Mouse (Mus musculus) small intestine, adult 2 months (tissue): ENCODE measurements around the gene Ccdc130. TPM values are rescaled to one million over a fixed set of nuclear protein-coding genes. Genes with fewer than 3 reads are reported as not detected.

ENCODE experiments used
- H3K27ac ChIP-seq: fragments of 200-500 bp; 2 replicates; pipeline ENCODE4 v1.5.1; 2012; ENCODE audit warnings: low read depth, low read length, control low read depth, inconsistent platforms; ENCODE audit not compliant: insufficient read depth
- H3K27me3 ChIP-seq: fragments of 200-500 bp; 2 replicates; pipeline ENCODE4 v1.6.1; 2012; ENCODE audit warnings: mild to moderate bottlenecking, moderate library complexity, low read length, inconsistent platforms; ENCODE audit not compliant: control insufficient read depth, insufficient read depth
- H3K36me3 ChIP-seq: fragments of 200-500 bp; 2 replicates; pipeline ENCODE4 v1.6.1; 2012; ENCODE audit warnings: mild to moderate bottlenecking, low read length, control low read depth, inconsistent platforms; ENCODE audit not compliant: control insufficient read depth, insufficient read depth
- H3K4me1 ChIP-seq: fragments of 200-500 bp; 2 replicates; pipeline ENCODE4 v1.6.1; 2012; ENCODE audit warnings: low read length, inconsistent platforms, mixed read lengths; ENCODE audit not compliant: control insufficient read depth, insufficient read depth, insufficient read length
- H3K4me3 ChIP-seq: fragments of 200-500 bp; 2 replicates; pipeline ENCODE4 v1.5.1; 2012; ENCODE audit warnings: low read depth, mild to moderate bottlenecking, control low read depth, inconsistent platforms, low read length, moderate library complexity
- CTCF ChIP-seq: fragments of 200-500 bp; IDR thresholded peaks from 2 replicates; pipeline ENCODE4 v1.5.1; 2012; ENCODE audit warnings: low read depth, mild to moderate bottlenecking, control low read depth, inconsistent platforms, low read length, moderate library complexity, mixed read lengths; ENCODE audit not compliant: insufficient replicate concordance, insufficient read length; ENCODE audit errors: extremely low read depth
- POLR2A ChIP-seq: fragments of 200-500 bp; IDR thresholded peaks from 2 replicates; pipeline ENCODE4 v1.6.1; 2012; ENCODE audit warnings: low read depth, mild to moderate bottlenecking, control low read depth, inconsistent platforms, low read length, moderate library complexity
- WGBS: fragments of 180-500 bp; shearing (Covaris S2); methylation state at CpG from one replicate; pipeline ENCODE4 v1.1.7; 2018; 5-methylcytosine and 5-hydroxymethylcytosine counted together
- polyA plus RNA-seq: library from polyadenylated mRNA; depleted of rRNA; stranded (reverse); fragments of >200 nt; gene quantifications from 2 replicates; pipeline ENCODE4 v1.2.3, GENCODE M21; 2012

Ccdc130 gene
- polyA plus RNA-seq, 1 experiment, result 37.3 TPM

GRCm38 (mm10) chr8:84223322-84224029 is 46.7 kb downstream of the Ccdc130 start:
- TF ChIP-seq POLR2A (no peak), CTCF (no peak)
- no peaks in the 10 kb centered on the region for H3K27me3 ChIP-seq
- no peak overlapping the region for H3K27ac ChIP-seq
- WGBS, result 93% methylated on average over 21 of the region's 21 CpGs
- H3K4me3 ChIP-seq, result no peak overlapping the region
- H3K36me3 ChIP-seq, result peaks cover 38% of the 10 kb centered on the region
- peaks cover 2% of the 10 kb centered on the region; the same call in 1 of the 2 replicates for H3K4me1 ChIP-seq

GRCm38 (mm10) chr8:84222566-84223165 is 47.5 kb downstream of the Ccdc130 start:
- no peak overlapping the region; the same call in 1 of the 2 replicates for H3K27ac ChIP-seq
- peaks cover 37% of the 10 kb centered on the region for H3K36me3 ChIP-seq
- TF ChIP-seq CTCF, result no peak
- TF ChIP-seq POLR2A, result no peak
- H3K27me3 ChIP-seq, result no peaks in the 10 kb centered on the region
- peaks cover 2% of the 10 kb centered on the region; the same call in 1 of the 2 replicates for H3K4me1 ChIP-seq
- WGBS, result 78% methylated on average over 9 of the region's 9 CpGs
- H3K4me3 ChIP-seq, result no peak overlapping the region

- Histone ChIP-seq H3K4me3 (no peak overlapping the region), H3K36me3 (peaks cover 35% of the 10 kb centered on the region), H3K4me1 (no peaks in the 10 kb centered on the region; the same call in 1 of the 2 replicates), H3K27ac (no peak overlapping the region), H3K27me3 (no peaks in the 10 kb centered on the region)
- TF ChIP-seq CTCF (no peak), POLR2A (no peak)
- WGBS, result 70% methylated on average over 7 of the region's 7 CpGs
These were observed 50.1 kb downstream of the Ccdc130 start for GRCm38 (mm10) chr8:84220105-84220504.

- WGBS, result 93% methylated on average over 5 of the region's 5 CpGs
- Histone ChIP-seq H3K4me1 (no peaks in the 10 kb centered on the region; the same call in 1 of the 2 replicates), H3K4me3 (no peak overlapping the region), H3K27me3 (no peaks in the 10 kb centered on the region), H3K27ac (no peak overlapping the region), H3K36me3 (peaks cover 33% of the 10 kb centered on the region)
- no peak for TF ChIP-seq CTCF
- TF ChIP-seq POLR2A, result no peak
These were observed 52.0 kb downstream of the Ccdc130 start for GRCm38 (mm10) chr8:84218143-84218542.

GRCm38 (mm10) chr8:84217206-84217605 is 53.0 kb downstream of the Ccdc130 start:
- H3K27me3 ChIP-seq, result no peaks in the 10 kb centered on the region
- peaks cover 36% of the 10 kb centered on the region for H3K36me3 ChIP-seq
- TF ChIP-seq POLR2A (no peak), CTCF (no peak)
- H3K4me3 ChIP-seq, result no peak overlapping the region
- no peak overlapping the region for H3K27ac ChIP-seq
- 94% methylated on average over 11 of the region's 11 CpGs for WGBS
- no peaks in the 10 kb centered on the region for H3K4me1 ChIP-seq

- 91% methylated on average over 4 of the region's 4 CpGs for WGBS
- TF ChIP-seq POLR2A (no peak), CTCF (no peak)
- Histone ChIP-seq H3K36me3 (peaks cover 37% of the 10 kb centered on the region), H3K4me1 (no peaks in the 10 kb centered on the region; the same call in 1 of the 2 replicates), H3K27me3 (no peaks in the 10 kb centered on the region), H3K27ac (no peak overlapping the region), H3K4me3 (no peak overlapping the region)
These were observed 56.9 kb downstream of the Ccdc130 start for GRCm38 (mm10) chr8:84213277-84213676.

- Histone ChIP-seq H3K27me3 (no peaks in the 10 kb centered on the region), H3K4me3 (no peak overlapping the region), H3K36me3 (peaks cover 34% of the 10 kb centered on the region; the same call in 1 of the 2 replicates), H3K27ac (no peak overlapping the region), H3K4me1 (no peaks in the 10 kb centered on the region; the same call in 1 of the 2 replicates)
- TF ChIP-seq POLR2A (no peak), CTCF (no peak)
- 92% methylated on average over 31 of the region's 31 CpGs for WGBS
These were observed 58.2 kb downstream of the Ccdc130 start for GRCm38 (mm10) chr8:84211881-84212563.
